In the genomic region with DNA sequence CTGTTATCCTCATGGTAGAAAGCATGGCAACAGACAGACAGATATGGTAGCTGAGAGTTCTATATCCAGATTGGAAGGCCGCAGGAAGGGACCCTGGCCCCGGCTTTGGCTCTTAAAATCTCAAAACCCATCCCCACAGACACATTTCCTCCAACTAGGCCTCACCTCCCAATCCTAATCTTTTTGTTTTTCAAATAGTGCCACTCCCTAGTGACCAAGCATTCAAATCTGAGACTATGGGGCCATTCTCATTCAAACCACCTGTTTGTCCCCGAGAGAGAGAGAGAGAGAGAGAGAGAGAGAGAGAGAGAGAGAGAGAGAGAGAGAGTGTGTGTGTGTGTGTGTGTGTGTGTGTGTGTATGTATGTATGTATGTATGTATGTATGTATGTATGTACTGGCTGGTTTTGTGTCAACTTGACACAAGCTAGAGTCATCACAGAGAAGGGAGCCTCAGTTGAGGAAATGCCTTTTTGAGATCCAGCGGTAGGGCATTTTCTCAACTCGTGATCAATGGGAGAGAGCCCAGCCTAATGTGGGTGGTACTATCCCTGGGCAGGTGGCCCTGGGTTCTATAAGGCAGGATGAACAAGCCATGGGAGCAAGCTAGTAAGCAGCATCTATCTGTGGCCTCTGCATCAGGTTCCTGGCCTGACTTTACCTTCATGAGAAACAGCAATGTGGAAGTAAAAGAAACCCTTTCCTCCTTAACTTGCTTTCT, we compare ENCODE assay signal across 21 mouse cellular contexts.
"Had no signal": no experiment of that assay in that cellular context is flagged by ENCODE, and none has a peak within 500 bp of the region (broad histone marks: within the 10 kb centered on the region; RNA-seq: fewer than 3 reads in every experiment).

No protein-coding gene starts in this region.

- H3K4me2 ChIP-seq: lung, embryonic 14.5 days; midbrain, embryonic 12.5 days; neural tube, embryonic 13.5 days; neural tube, embryonic 15.5 days; stomach, embryonic 15.5 days had no signal

- H3K36me3 ChIP-seq: midbrain, embryonic 10.5 days; midbrain, embryonic 12.5 days; neural tube, embryonic 15.5 days had no signal

- H3K27ac ChIP-seq: midbrain, embryonic 10.5 days; midbrain, embryonic 12.5 days; neural tube, embryonic 13.5 days; neural tube, embryonic 15.5 days; stomach, embryonic 15.5 days; stomach, postnatal 0 days had no signal

- DNase-seq: lung, adult 18-20 months; lung, embryonic 14.5 days; lung, postnatal 10 days; lung, postnatal 4 days; midbrain, embryonic 14.5 days; retina, postnatal 1 day; right cerebral cortex, adult 18-20 months; right cerebral cortex, postnatal 25 days; right cerebral cortex, postnatal 4 days; spleen, adult 18-20 months; thymus, adult 2 months; thymus, postnatal 25 days; thymus, postnatal 4 days had no signal

- H3K9ac ChIP-seq: lung, embryonic 14.5 days; midbrain, embryonic 12.5 days; neural tube, embryonic 13.5 days; neural tube, embryonic 15.5 days; stomach, embryonic 15.5 days had no signal

- H3K4me3 ChIP-seq: midbrain, embryonic 10.5 days; midbrain, embryonic 12.5 days; myocyte; neural tube, embryonic 13.5 days; neural tube, embryonic 15.5 days; stomach, embryonic 15.5 days had no signal

- ATAC-seq: midbrain, embryonic 16.5 days had no signal

- H3K9me3 ChIP-seq: midbrain, embryonic 10.5 days; midbrain, embryonic 12.5 days; neural tube, embryonic 13.5 days; neural tube, embryonic 15.5 days; stomach, embryonic 15.5 days had no signal

- H3K27me3 ChIP-seq: midbrain, embryonic 12.5 days; neural tube, embryonic 13.5 days; neural tube, embryonic 15.5 days; stomach, embryonic 15.5 days had no signal
